Mouse (Mus musculus) stomach, postnatal 0 days (tissue): ENCODE measurements at regions not wholly inside any gene's neighbourhood (a gene's known extent, or its start where the extent isn't known, plus 50 kb on each side); places are given as distances from the start of the nearest gene placed in this dataset.

ENCODE experiments used
- CTCF ChIP-seq: IDR thresholded peaks from 2 replicates; pipeline ENCODE4 v1.5.1; 2016; ENCODE audit warnings: antibody characterized with exemption, low read depth, mild to moderate bottlenecking, moderate library complexity
- EP300 ChIP-seq: optimal IDR thresholded peaks from 2 replicates; pipeline ENCODE3; 2016; ENCODE audit warnings: antibody characterized with exemption

GRCm38 (mm10) chr14:47897907-47898530 is 222.6 kb upstream of the Peli2 start:
- TF ChIP-seq CTCF (no peak), EP300 (no peak)
